Mouse (Mus musculus) cerebral cortex, adult 2 months (tissue): ENCODE measurements around the gene A330070K13Rik.

Experiments used
- WGBS: fragments of 180-500 bp; shearing (Covaris S2); methylation state at CpG from one replicate; pipeline ENCODE4 v1.1.7; 2018; 5-methylcytosine and 5-hydroxymethylcytosine counted together

A330070K13Rik gene

GRCm38 (mm10) chr5:130329889-130330288 lies 54.5 kb downstream of the A330070K13Rik start:
- 91% methylated on average over 2 of the region's 2 CpGs for WGBS
